Mouse (Mus musculus) hindbrain, embryonic 11.5 days (tissue): ENCODE results near the gene Smarca4. TPM values are rescaled to one million over a fixed set of nuclear protein-coding genes. Genes with fewer than 3 reads are reported as not detected.

ENCODE experiments used
- ATAC-seq: fragments of 200-750 bp; cut with Nextera tagmentation; 2 replicates; pipeline ENCODE4 v1.8.0; 2017; ENCODE audit warnings: mild to moderate bottlenecking, moderate TSS enrichment, moderate library complexity; ENCODE audit not compliant: low FRiP score
- DNase-seq: peaks from one replicate; pipeline ENCODE4 v3.0.0-alpha.2; 2015; ENCODE audit warnings: low spot score
- H3K27ac ChIP-seq: fragments of 300-500 bp; sonication (generic); 2 replicates; pipeline ENCODE4 v1.5.1; 2014; ENCODE audit warnings: mild to moderate bottlenecking, low read depth, low read length
- H3K27me3 ChIP-seq: fragments of 300-500 bp; sonication (generic); 2 replicates; pipeline ENCODE4 v1.6.1; 2014; ENCODE audit warnings: mild to moderate bottlenecking, low read length, moderate library complexity, mixed read lengths; ENCODE audit not compliant: control insufficient read depth, insufficient read depth
- H3K36me3 ChIP-seq: fragments of 300-500 bp; sonication (generic); 2 replicates; pipeline ENCODE4 v1.6.1; 2014; ENCODE audit warnings: mild to moderate bottlenecking, low read length, moderate library complexity, mixed read lengths; ENCODE audit not compliant: control insufficient read depth, insufficient read depth
- H3K4me1 ChIP-seq: fragments of 300-500 bp; sonication (generic); replicated peaks from 2 replicates; pipeline ENCODE4 v1.6.1; 2014; ENCODE audit warnings: low read length, mixed read lengths; ENCODE audit not compliant: control insufficient read depth, insufficient read depth
- H3K4me2 ChIP-seq: fragments of 300-500 bp; sonication (generic); replicated peaks from 2 replicates; pipeline ENCODE4 v1.6.1; 2014; ENCODE audit warnings: mild to moderate bottlenecking, low read depth, low read length
- H3K4me3 ChIP-seq: fragments of 300-500 bp; sonication (generic); 2 replicates; pipeline ENCODE4 v1.5.1; 2014; ENCODE audit warnings: low read depth, low read length
- H3K9ac ChIP-seq: fragments of 300-500 bp; sonication (generic); 2 replicates; pipeline ENCODE4 v1.6.1; 2014; ENCODE audit warnings: low read depth, low read length
- H3K9me3 ChIP-seq: fragments of 300-500 bp; sonication (generic); 2 replicates; pipeline ENCODE4 v1.6.1; 2016; ENCODE audit warnings: low read length; ENCODE audit not compliant: control insufficient read depth
- WGBS: fragments of 180-500 bp; shearing (Covaris S2); extraction: QIAGEN DNeasy Blood & Tissue Kit; methylation state at CpG from one replicate; pipeline ENCODE4 v1.1.7; 2014; 5-methylcytosine and 5-hydroxymethylcytosine counted together
- polyA plus RNA-seq: library from polyadenylated mRNA; unstranded; fragments of >200 nt; fragmentation: Nextera tagmentation; extraction: Ambion mirVana; gene quantifications from 2 replicates; pipeline ENCODE4 v1.2.1, GENCODE M21; 2014

Smarca4 gene
- polyA plus RNA-seq, 1 experiment from 2014 or later, result 146 TPM

DNA sequence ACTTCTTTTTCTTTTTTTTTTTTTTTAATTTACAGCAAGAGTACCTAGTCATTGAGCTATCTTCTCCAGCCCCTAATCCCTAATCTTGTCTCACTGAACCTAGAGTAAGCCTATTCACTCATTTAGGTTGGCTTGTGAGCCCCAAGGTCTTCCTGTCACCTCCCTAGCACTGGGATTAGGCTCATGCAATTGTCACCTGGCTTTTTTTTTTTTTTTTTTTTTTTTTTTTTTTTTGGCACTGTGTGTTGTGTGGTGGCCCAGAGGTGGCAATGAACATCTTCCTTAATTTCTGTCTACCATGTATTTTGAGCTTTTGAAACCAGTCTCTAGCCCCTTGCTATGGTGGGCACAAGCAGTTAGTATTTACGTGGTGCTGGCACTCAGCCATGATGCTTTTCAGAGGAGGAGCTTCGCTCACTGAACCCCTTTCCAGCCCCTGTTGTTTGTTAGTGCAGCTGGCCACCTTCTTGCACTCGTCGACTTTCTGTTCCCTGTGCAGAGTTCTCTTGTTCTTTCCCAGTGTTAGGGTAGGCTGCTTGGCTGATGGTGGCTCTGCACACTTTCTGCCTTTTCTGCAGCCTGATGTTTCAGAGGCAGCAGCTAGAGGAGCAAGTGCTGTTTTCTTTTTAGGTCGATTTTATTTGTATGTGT lies 11.3 kb downstream of the Smarca4 start:
- H3K9ac ChIP-seq, result no peak overlapping the region
- H3K27me3 ChIP-seq, result no peaks in the 10 kb centered on the region
- DNase-seq, result no peak
- no peak overlapping the region for H3K27ac ChIP-seq
- no peak overlapping the region for H3K4me3 ChIP-seq
- ATAC-seq, result no peak
- H3K4me1 ChIP-seq, result no peaks in the 10 kb centered on the region
- H3K9me3 ChIP-seq, result no peaks in the 10 kb centered on the region
- H3K36me3 ChIP-seq, result no peaks in the 10 kb centered on the region
- WGBS, result 86% methylated on average over 5 of the region's 5 CpGs
- H3K4me2 ChIP-seq, result no peak overlapping the region

GRCm38 (mm10) chr9:21630673-21631072 lies 14.7 kb downstream of the Smarca4 start:
- Histone ChIP-seq H3K36me3 (peaks cover 5% of the 10 kb centered on the region; the same call in 1 of the 2 replicates), H3K4me2 (no peak overlapping the region), H3K9me3 (no peaks in the 10 kb centered on the region), H3K27me3 (no peaks in the 10 kb centered on the region), H3K4me3 (no peak overlapping the region), H3K27ac (no peak overlapping the region), H3K9ac (no peak overlapping the region), H3K4me1 (no peaks in the 10 kb centered on the region)
- 99% methylated on average over 3 of the region's 3 CpGs for WGBS
- no peak for ATAC-seq
- DNase-seq, result peak; percentile 51

GRCm38 (mm10) chr9:21633106-21633505 lies 17.1 kb downstream of the Smarca4 start:
- WGBS, result 81% methylated on average over 3 of the region's 3 CpGs
- no peak overlapping the region for H3K9ac ChIP-seq
- DNase-seq (no peak), ATAC-seq (no peak)
- no peak overlapping the region for H3K4me2 ChIP-seq
- no peaks in the 10 kb centered on the region for H3K27me3 ChIP-seq
- H3K9me3 ChIP-seq, result no peaks in the 10 kb centered on the region
- H3K4me3 ChIP-seq, result no peak overlapping the region
- H3K27ac ChIP-seq, result no peak overlapping the region
- H3K4me1 ChIP-seq, result no peaks in the 10 kb centered on the region
- H3K36me3 ChIP-seq, result peaks cover 13% of the 10 kb centered on the region

GRCm38 (mm10) chr9:21635639-21636038 lies 19.7 kb downstream of the Smarca4 start:
- DNase-seq (no peak), ATAC-seq (no peak)
- peaks cover 26% of the 10 kb centered on the region for H3K36me3 ChIP-seq
- H3K4me2 ChIP-seq, result no peak overlapping the region
- H3K27me3 ChIP-seq, result no peaks in the 10 kb centered on the region
- no peak overlapping the region for H3K27ac ChIP-seq
- no peaks in the 10 kb centered on the region for H3K9me3 ChIP-seq
- H3K9ac ChIP-seq, result no peak overlapping the region
- H3K4me3 ChIP-seq, result no peak overlapping the region
- 84% methylated on average over 7 of the region's 7 CpGs for WGBS
- no peaks in the 10 kb centered on the region for H3K4me1 ChIP-seq

- Histone ChIP-seq H3K4me3 (no peak overlapping the region), H3K27ac (no peak overlapping the region), H3K4me1 (no peaks in the 10 kb centered on the region), H3K36me3 (peaks cover 47% of the 10 kb centered on the region), H3K9ac (no peak overlapping the region), H3K9me3 (no peaks in the 10 kb centered on the region), H3K4me2 (no peak overlapping the region), H3K27me3 (no peaks in the 10 kb centered on the region)
- WGBS, result 99% methylated on average over 11 of the region's 11 CpGs
- ATAC-seq, result no peak
- no peak for DNase-seq
Measured at GRCm38 (mm10) chr9:21639031-21639430, 23.1 kb downstream of the Smarca4 start.

DNA sequence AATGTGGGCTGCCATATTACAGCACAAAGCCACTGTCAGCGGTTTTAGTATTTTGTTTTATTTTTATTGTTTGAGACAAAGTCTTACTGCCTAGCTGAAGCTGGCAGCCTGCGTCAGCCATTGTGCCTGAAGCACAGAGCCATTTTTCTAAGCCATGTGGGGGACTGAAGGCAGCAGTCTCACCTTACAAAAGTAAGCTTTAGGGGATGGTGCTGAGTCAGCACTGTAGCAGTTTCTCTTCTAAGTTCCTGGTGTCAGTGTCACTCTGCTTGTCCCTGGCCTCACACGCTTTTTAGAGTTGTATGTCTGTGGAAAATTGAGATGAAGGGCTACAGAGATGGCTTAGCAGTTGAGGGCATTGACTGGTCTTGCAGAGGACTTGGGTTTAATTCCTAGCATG lies 30.4 kb downstream of the Smarca4 start:
- H3K27me3 ChIP-seq, result no peaks in the 10 kb centered on the region
- DNase-seq (no peak), ATAC-seq (no peak)
- WGBS, result 95% methylated on average over 3 of the region's 3 CpGs
- no peak overlapping the region for H3K9ac ChIP-seq
- H3K4me3 ChIP-seq, result no peak overlapping the region
- no peak overlapping the region for H3K27ac ChIP-seq
- no peaks in the 10 kb centered on the region for H3K4me1 ChIP-seq
- H3K9me3 ChIP-seq, result no peaks in the 10 kb centered on the region
- H3K4me2 ChIP-seq, result no peak overlapping the region
- H3K36me3 ChIP-seq, result peaks cover 39% of the 10 kb centered on the region

DNA sequence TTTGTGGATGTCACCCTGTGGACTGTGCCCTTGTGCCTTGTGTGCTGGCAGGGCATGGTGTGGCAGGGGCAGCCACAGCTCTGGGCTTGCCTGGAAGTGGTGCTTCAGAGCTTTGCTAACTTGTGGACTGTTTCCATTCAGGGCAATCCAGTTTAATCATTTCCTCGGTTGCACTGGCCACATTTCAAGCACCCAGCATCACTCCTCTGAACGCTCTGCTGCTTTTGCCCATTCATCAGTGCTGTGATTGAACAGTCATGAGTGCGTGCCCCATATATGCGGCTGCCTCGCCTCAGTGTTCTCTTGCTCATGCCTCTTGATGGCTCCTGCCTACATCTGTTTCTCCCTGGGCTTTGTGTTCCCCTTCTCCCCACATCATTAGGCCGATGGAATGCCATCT lies 31.8 kb downstream of the Smarca4 start:
- ATAC-seq (no peak), DNase-seq (no peak)
- no peak overlapping the region for H3K4me3 ChIP-seq
- H3K36me3 ChIP-seq, result peaks cover 29% of the 10 kb centered on the region
- no peak overlapping the region for H3K9ac ChIP-seq
- 87% methylated on average over 6 of the region's 6 CpGs for WGBS
- no peak overlapping the region for H3K27ac ChIP-seq
- no peak overlapping the region for H3K4me2 ChIP-seq
- no peaks in the 10 kb centered on the region for H3K27me3 ChIP-seq
- H3K9me3 ChIP-seq, result no peaks in the 10 kb centered on the region
- H3K4me1 ChIP-seq, result no peaks in the 10 kb centered on the region

DNA sequence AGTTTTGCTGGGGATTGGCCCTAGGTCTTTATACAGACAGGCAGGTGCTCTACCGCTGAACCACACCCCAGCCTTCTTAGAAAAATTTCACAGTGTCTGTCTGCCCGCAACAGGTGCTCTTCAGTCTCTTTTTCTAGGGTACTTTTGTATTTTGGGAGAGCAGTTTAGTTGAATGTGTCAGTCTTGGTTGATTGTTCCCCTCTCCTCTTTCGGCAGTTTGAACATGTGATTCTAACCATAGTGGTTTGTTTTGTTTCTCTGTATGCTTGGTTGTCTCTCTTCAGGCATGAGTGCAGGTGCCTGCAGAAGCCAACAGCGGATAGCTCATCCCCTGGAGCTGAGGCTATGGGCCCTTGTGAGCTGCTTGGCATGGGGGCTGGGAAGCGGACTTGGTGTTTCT lies 36.3 kb downstream of the Smarca4 start:
- peaks cover 20% of the 10 kb centered on the region; the same call in 1 of the 2 replicates for H3K36me3 ChIP-seq
- 92% methylated on average over 5 of the region's 5 CpGs for WGBS

DNA sequence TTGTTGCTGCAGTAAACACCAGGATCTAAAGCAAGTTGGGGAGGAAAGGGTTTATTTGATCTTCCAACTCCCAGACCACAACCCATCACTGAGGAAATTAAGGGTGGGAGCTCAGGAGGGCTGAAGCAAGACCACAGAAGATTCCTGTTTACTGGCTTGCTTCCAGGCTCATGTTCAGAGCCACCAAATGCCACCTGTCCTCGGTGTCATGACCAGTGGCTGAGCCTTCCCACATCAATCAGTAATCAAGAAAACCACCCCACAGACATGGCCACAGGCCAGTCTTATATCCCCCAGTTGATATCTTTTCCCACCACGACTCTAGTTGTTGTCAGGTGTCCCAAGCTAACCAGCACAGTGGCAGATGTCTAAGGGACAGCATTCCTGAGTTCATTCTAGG lies 37.3 kb downstream of the Smarca4 start:
- Histone ChIP-seq H3K27me3 (no peaks in the 10 kb centered on the region), H3K4me3 (no peak overlapping the region), H3K9me3 (no peaks in the 10 kb centered on the region), H3K4me1 (no peaks in the 10 kb centered on the region), H3K4me2 (no peak overlapping the region), H3K36me3 (peaks cover 13% of the 10 kb centered on the region; the same call in 1 of the 2 replicates), H3K27ac (no peak overlapping the region), H3K9ac (no peak overlapping the region)
- DNase-seq, result no peak
- WGBS, result 86% methylated on average over 2 of the region's 2 CpGs
- ATAC-seq, result no peak

More for the DNA sequence above, 36.3 kb downstream of the Smarca4 start:
- Histone ChIP-seq H3K4me3 (no peak overlapping the region), H3K4me1 (no peaks in the 10 kb centered on the region), H3K27ac (no peak overlapping the region), H3K9ac (no peak overlapping the region), H3K4me2 (no peak overlapping the region), H3K9me3 (no peaks in the 10 kb centered on the region), H3K27me3 (no peaks in the 10 kb centered on the region)
- no peak for DNase-seq
- no peak for ATAC-seq
